27 mouse cellular contexts compared by ENCODE assay signal in the genomic region with DNA sequence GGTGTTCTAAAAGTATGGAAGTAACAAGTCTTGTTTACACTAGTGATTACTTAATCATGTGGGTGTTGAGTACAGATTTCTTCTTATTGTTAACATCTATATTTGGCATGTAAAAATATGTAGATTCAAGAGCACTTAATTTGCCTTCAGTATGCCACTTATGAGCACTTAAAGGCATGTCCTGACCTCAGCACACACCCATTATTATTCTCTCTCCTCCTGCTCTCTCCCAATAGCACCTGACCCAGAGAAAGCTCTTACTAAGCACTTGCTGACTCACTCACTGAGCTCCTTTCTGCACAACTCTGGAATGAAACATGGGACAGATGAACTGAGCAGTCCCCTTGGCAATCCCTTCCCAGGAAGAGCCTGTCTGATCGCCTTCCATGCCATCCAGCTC.
"Had no signal": no experiment of that assay in that cellular context is flagged by ENCODE, and none has a peak within 500 bp of the region (broad histone marks: within the 10 kb centered on the region; RNA-seq: fewer than 3 reads in every experiment).

No protein-coding gene starts in this region.

- H3K27ac ChIP-seq: embryonic facial prominence, embryonic 10.5 days; embryonic facial prominence, embryonic 12.5 days; embryonic facial prominence, embryonic 13.5 days; embryonic facial prominence, embryonic 15.5 days; forebrain, embryonic 10.5 days; forebrain, embryonic 12.5 days; forebrain, embryonic 13.5 days; forebrain, embryonic 15.5 days; gastrocnemius, adult 2 months; heart, adult 2 months had no signal

- H3K4me1 ChIP-seq: forebrain, embryonic 15.5 days had no signal

- DNase-seq: cerebellum, adult 9-10 months; cerebellum, adult 9-11 months; cerebellum, postnatal 10 days; cerebellum, postnatal 14 days; cerebellum, postnatal 25 days; cerebellum, postnatal 36 days; embryo, embryonic 11 days; forebrain, postnatal 0 days; gastrocnemius, adult 2 months; gastrocnemius, postnatal 10 days; gastrocnemius, postnatal 14 days; gastrocnemius, postnatal 25 days; gastrocnemius, postnatal 36 days; heart, adult 11 months; heart, adult 18-20 months; heart, adult 2 months had no signal

- H3K27me3 ChIP-seq: embryonic facial prominence, embryonic 12.5 days; embryonic facial prominence, embryonic 13.5 days; embryonic facial prominence, embryonic 15.5 days; forebrain, embryonic 12.5 days; forebrain, embryonic 13.5 days; forebrain, embryonic 15.5 days had no signal

- H3K9me3 ChIP-seq: embryonic facial prominence, embryonic 10.5 days; embryonic facial prominence, embryonic 12.5 days; embryonic facial prominence, embryonic 13.5 days; embryonic facial prominence, embryonic 15.5 days; forebrain, embryonic 10.5 days; forebrain, embryonic 12.5 days; forebrain, embryonic 13.5 days; forebrain, embryonic 15.5 days had no signal

- H3K4me3 ChIP-seq: embryonic facial prominence, embryonic 10.5 days; embryonic facial prominence, embryonic 12.5 days; embryonic facial prominence, embryonic 13.5 days; embryonic facial prominence, embryonic 15.5 days; erythroblast, embryonic 14.5 days; forebrain, embryonic 10.5 days; forebrain, embryonic 12.5 days; forebrain, embryonic 13.5 days; forebrain, embryonic 15.5 days; gastrocnemius, adult 2 months; heart, adult 2 months had no signal

- H3K9ac ChIP-seq: embryonic facial prominence, embryonic 12.5 days; embryonic facial prominence, embryonic 13.5 days; embryonic facial prominence, embryonic 15.5 days; forebrain, embryonic 12.5 days; forebrain, embryonic 13.5 days; forebrain, embryonic 15.5 days; forebrain, postnatal 0 days had no signal

- H3K36me3 ChIP-seq: embryonic facial prominence, embryonic 10.5 days; embryonic facial prominence, embryonic 12.5 days; embryonic facial prominence, embryonic 13.5 days; embryonic facial prominence, embryonic 15.5 days; forebrain, embryonic 10.5 days; forebrain, embryonic 12.5 days; forebrain, embryonic 15.5 days had no signal

- ATAC-seq: forebrain, embryonic 13.5 days; forebrain, embryonic 14.5 days; forebrain, embryonic 15.5 days; forebrain, embryonic 16.5 days; forebrain, postnatal 0 days had no signal

- H3K4me2 ChIP-seq: embryonic facial prominence, embryonic 12.5 days; embryonic facial prominence, embryonic 13.5 days; embryonic facial prominence, embryonic 15.5 days; forebrain, embryonic 12.5 days; forebrain, embryonic 13.5 days; forebrain, embryonic 15.5 days had no signal
